Mouse (Mus musculus): Measurements from ENCODE around the gene Pgf. TPM values are rescaled to one million over a fixed set of nuclear protein-coding genes. Genes with fewer than 3 reads are reported as not detected.
"Not testable (repeated sequence)": the region's sequence is repeated elsewhere in the genome, so short reads cannot be mapped to it uniquely, and the experiment has no call there.

Gene Pgf
- polyA plus RNA-seq, 1 experiment from 2014 or later: 12.6 TPM

DNA sequence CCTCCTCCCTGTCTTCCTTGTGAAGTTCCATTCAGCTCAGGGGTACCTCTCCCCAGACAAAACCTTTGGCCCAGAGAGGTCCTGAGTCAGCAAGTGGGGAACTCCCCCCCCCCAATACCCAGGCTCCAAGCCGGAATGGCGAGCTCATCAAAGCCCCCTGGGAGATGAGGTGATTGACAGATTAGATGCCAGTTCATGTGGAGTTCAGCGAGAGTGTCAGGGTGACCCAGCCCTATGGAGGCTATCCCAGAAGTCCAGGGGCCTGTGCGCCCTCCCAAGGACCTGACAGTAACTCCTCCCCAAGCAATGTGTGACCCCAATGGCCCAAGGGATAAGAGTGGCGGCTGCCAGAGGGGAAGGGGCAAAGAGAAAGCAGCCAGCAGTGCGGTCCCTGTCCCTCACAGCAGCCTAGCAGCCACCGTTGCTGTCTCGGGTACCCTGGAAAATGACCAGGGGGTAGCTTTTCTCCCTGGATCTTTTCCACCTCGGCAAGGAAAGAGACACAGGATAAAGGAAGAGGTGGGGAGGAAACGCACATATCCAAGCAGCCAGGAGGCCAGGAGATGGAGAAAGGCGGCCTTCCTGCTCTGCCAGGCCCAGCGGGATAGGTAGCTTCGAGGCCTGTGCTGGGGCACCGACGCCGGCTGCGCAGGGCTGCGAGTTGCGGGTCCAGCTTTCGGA is 27.1 kb downstream of the Pgf start:
- Histone ChIP-seq H3K4me3 (peak overlapping the region; percentile 56), H3K27ac (replicated peaks) (peak overlapping the region; percentile 54; the same call in 1 of the 2 replicates), H3K4me2 (peak overlapping the region; percentile 72), H3K9ac (peak overlapping the region; percentile 85), H3K9me3 (no peaks in the 10 kb centered on the region), H3K4me1 (replicated peaks) (peaks cover 29% of the 10 kb centered on the region), H3K36me3 (peaks cover 5% of the 10 kb centered on the region; the same call in 1 of the 2 replicates), H3K27me3 (no peaks in the 10 kb centered on the region)
- ATAC-seq (ENCODE audit: low read depth): peak; percentile 12; the same call in 1 of the 2 replicates
- 6% methylated on average over 20 of the region's 20 CpGs for WGBS

GRCm38 (mm10) chr12:85146881-85147280 is 30.7 kb downstream of the Pgf start:
- H3K27ac ChIP-seq (replicated peaks): no peak overlapping the region
- ATAC-seq (ENCODE audit: low read depth): no peak
- no peak overlapping the region for H3K9ac ChIP-seq
- no peaks in the 10 kb centered on the region for H3K9me3 ChIP-seq
- peaks cover 30% of the 10 kb centered on the region for H3K4me1 ChIP-seq (replicated peaks)
- peaks cover 15% of the 10 kb centered on the region for H3K36me3 ChIP-seq
- no peak overlapping the region for H3K4me3 ChIP-seq
- 86% methylated on average over 9 of the region's 9 CpGs for WGBS
- no peak overlapping the region for H3K4me2 ChIP-seq
- no peaks in the 10 kb centered on the region for H3K27me3 ChIP-seq

DNA sequence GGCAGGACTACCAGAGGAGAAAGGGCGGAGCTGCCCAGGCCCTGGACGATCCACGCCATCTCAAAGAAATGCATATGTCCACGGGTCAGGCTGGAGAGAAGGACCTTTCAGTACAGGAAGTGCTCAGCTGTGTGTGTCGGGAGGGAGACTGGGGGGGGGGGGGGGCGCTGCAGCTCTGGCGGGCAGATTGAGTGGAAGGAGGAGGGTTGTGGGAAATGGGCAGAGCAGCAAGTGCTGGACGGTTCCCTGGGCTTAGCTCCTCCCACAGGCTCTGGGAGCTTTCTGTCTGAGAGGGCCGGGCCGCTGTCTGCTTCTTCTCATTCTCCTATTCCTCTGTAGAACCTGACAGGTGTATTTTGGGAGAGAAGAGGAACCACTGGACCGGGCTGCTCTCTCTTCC is 31.2 kb downstream of the Pgf start:
- WGBS: 43% methylated on average over 9 of the region's 11 CpGs
- ATAC-seq (ENCODE audit: low read depth): no peak
- Histone ChIP-seq H3K27ac (replicated peaks) (no peak overlapping the region), H3K4me2 (no peak overlapping the region), H3K36me3 (peaks cover 17% of the 10 kb centered on the region), H3K4me1 (replicated peaks) (peaks cover 30% of the 10 kb centered on the region), H3K9ac (no peak overlapping the region), H3K27me3 (no peaks in the 10 kb centered on the region), H3K4me3 (no peak overlapping the region), H3K9me3 (no peaks in the 10 kb centered on the region)

- no peak overlapping the region for H3K4me2 ChIP-seq
- H3K9ac ChIP-seq: no peak overlapping the region
- no peaks in the 10 kb centered on the region for H3K27me3 ChIP-seq
- 63% methylated on average over 9 of the region's 9 CpGs for WGBS
- H3K9me3 ChIP-seq: no peaks in the 10 kb centered on the region
- ATAC-seq (ENCODE audit: low read depth): no peak
- H3K4me1 ChIP-seq (replicated peaks): peaks cover 26% of the 10 kb centered on the region
- no peak overlapping the region for H3K27ac ChIP-seq (replicated peaks)
- peaks cover 17% of the 10 kb centered on the region for H3K36me3 ChIP-seq
- H3K4me3 ChIP-seq: no peak overlapping the region
Observed at GRCm38 (mm10) chr12:85145630-85146029, 32.0 kb downstream of the Pgf start.

GRCm38 (mm10) chr12:85144821-85145220 is 32.8 kb downstream of the Pgf start:
- Histone ChIP-seq H3K27me3 (no peaks in the 10 kb centered on the region), H3K4me1 (replicated peaks) (peaks cover 18% of the 10 kb centered on the region), H3K36me3 (peaks cover 17% of the 10 kb centered on the region), H3K4me2 (no peak overlapping the region), H3K27ac (replicated peaks) (no peak overlapping the region), H3K9me3 (no peaks in the 10 kb centered on the region), H3K9ac (no peak overlapping the region), H3K4me3 (no peak overlapping the region)
- no peak for ATAC-seq (ENCODE audit: low read depth)
- 83% methylated on average over 4 of the region's 4 CpGs for WGBS

- not testable (repeated sequence) for H3K4me2 ChIP-seq; H3K9ac ChIP-seq; H3K4me3 ChIP-seq; H3K27me3 ChIP-seq; H3K9me3 ChIP-seq; ATAC-seq (ENCODE audit: low read depth); H3K27ac ChIP-seq (replicated peaks)
- H3K36me3 ChIP-seq: peaks cover 18% of the 10 kb centered on the region
- peaks cover 12% of the 10 kb centered on the region for H3K4me1 ChIP-seq (replicated peaks)
- 79% methylated on average over 2 of the region's 2 CpGs for WGBS
Observed at GRCm38 (mm10) chr12:85144276-85144675, 33.3 kb downstream of the Pgf start.

GRCm38 (mm10) chr12:85142803-85143202 is 34.8 kb downstream of the Pgf start:
- 24% methylated on average over 4 of the region's 4 CpGs for WGBS
- H3K9me3 ChIP-seq: no peaks in the 10 kb centered on the region
- no peak overlapping the region for H3K27ac ChIP-seq (replicated peaks)

DNA sequence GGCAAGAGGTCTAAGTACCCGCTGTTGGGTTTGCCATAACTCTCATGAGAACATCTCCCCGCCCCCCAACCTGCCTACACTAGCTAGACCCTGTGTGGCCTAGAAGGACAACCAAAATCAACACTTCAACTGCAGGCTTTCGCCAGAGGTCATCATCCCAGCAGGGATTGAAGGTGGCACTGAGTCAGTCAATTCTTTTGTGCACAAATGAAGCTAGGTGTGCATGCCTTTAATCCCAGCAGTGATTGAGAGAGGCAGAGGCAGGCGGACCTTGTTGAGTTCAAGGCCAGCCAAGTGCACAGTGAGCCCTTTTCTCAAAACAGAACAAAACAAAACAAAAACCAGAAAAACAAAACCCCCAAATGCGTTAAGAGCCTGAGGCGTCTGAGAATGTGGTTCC is 36.5 kb downstream of the Pgf start:
- 81% methylated on average over 6 of the region's 6 CpGs for WGBS
- Histone ChIP-seq H3K27ac (replicated peaks) (no peak overlapping the region), H3K36me3 (peaks cover 31% of the 10 kb centered on the region), H3K9ac (no peak overlapping the region), H3K9me3 (no peaks in the 10 kb centered on the region), H3K4me2 (no peak overlapping the region), H3K4me1 (replicated peaks) (peaks cover 7% of the 10 kb centered on the region), H3K27me3 (0 out of 2 replicates have a peak, but pooled peaks cover 2% of the 10 kb centered on the region), H3K4me3 (no peak overlapping the region)
- no peak for ATAC-seq (ENCODE audit: low read depth)

More at GRCm38 (mm10) chr12:85142803-85143202, 34.8 kb downstream of the Pgf start:
- Histone ChIP-seq H3K4me2 (no peak overlapping the region), H3K36me3 (peaks cover 30% of the 10 kb centered on the region), H3K4me3 (no peak overlapping the region), H3K9ac (no peak overlapping the region), H3K4me1 (replicated peaks) (peaks cover 12% of the 10 kb centered on the region), H3K27me3 (0 out of 2 replicates have a peak, but pooled peaks cover 2% of the 10 kb centered on the region)
- 0 out of 2 replicates have a peak, but pooled peaks have one; percentile 52 for ATAC-seq (ENCODE audit: low read depth)

DNA sequence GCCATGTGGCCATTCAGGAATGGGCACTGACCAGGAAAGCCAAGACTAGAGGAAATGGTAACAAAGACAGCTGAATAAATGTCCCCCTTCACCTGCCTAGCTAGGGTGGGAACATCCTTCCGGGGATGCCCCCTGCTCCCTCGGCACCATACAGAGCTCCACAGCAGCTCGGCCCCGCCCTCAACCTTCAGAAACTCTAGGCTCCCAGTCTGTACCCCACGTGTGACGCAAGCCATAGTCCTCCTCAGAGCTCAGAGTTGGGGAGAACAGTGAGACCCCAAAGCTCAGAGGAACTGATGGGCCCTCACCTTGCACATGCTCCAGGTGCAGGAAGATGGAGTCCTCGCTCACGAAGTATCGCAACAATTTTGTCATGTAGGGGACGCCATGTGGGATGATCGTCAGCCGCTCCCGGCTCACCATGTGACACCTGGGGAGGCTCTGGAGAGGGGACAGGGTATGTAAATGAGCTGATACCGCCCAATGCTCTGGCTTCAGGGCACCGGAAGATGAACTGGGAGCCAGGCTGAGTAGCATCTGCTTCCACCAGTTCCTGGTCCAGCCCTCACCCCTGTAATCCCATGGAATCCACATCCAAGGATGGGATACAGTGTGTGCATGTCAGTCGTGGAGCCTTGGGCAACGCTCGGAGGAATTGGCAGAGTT is 37.4 kb downstream of the Pgf start:
- ATAC-seq (ENCODE audit: low read depth): no peak
- Histone ChIP-seq H3K4me3 (no peak overlapping the region), H3K36me3 (peaks cover 40% of the 10 kb centered on the region), H3K4me2 (no peak overlapping the region), H3K27me3 (0 out of 2 replicates have a peak, but pooled peaks cover 2% of the 10 kb centered on the region), H3K9ac (no peak overlapping the region), H3K27ac (replicated peaks) (no peak overlapping the region), H3K9me3 (no peaks in the 10 kb centered on the region), H3K4me1 (replicated peaks) (no peaks in the 10 kb centered on the region)
- WGBS: 48% methylated on average over 18 of the region's 18 CpGs

DNA sequence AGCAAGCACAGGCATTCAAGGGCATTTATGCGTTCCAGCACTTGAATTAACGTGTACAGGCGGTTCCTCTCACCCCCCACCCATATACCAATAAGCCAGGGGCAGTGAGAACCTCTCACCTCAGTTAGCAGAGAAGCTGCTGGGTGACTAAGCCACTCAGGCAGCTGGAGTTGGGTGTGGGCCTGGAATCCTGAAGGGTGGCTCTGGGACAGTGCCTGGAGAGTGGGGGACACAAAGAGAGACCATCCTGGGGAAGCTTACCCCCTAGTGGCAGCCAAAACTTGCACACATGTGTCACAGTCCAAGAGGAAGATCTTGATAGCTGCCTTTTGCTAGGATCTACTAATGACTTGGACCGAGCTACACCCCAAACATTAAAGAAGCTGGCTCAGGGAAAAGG is 41.0 kb downstream of the Pgf start:
- no peak for ATAC-seq (ENCODE audit: low read depth)
- Histone ChIP-seq H3K36me3 (peaks cover 59% of the 10 kb centered on the region), H3K4me1 (replicated peaks) (no peaks in the 10 kb centered on the region), H3K4me3 (no peak overlapping the region), H3K27ac (replicated peaks) (no peak overlapping the region), H3K9me3 (no peaks in the 10 kb centered on the region), H3K9ac (no peak overlapping the region), H3K4me2 (no peak overlapping the region), H3K27me3 (0 out of 2 replicates have a peak, but pooled peaks cover 2% of the 10 kb centered on the region)
- WGBS: 83% methylated on average over 4 of the region's 4 CpGs

DNA sequence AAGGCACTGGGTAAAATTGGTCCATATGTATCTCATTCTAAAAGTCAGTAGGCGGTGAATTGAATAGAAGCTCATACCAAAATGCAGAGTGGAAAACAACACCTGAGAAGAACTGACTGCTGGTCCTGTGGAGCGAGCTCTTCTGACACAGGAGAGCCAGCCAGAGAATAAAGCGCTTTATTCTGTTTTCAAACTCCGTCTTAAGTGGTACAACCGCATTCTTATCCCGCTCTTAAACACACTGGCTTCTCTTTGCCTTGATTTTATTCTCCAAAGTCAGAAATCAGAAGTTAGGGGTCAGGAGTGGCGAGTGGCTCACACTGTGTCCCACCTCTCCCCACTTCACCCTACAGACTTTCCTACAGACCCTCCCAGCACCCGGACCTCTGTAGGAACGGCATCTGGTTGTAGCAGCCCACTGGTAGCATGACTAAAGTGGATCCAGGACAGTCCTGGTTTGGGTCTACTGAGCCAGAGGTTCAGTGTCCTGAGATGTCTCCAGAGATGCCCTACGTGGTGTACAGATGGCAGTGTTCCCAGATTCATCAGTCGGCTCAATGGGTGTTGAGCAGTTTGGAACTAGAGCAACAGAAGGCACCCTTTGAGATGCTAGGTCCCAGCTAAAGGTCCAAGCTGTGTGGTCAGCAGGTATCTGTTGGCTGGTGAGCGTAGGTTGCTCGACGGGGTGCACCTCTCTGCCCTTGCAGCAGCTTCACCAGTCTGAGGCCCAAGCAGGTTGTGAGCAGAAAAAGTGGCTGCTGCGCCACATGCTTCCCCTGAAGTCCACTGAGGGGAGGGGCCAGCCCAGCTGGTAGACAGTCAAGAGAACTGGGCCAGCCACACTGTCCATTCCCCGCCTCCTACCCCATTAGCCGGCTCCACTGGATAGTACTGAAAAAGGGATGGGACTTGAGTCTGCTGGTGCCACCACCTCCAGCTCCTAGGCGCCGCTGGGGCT is 41.8 kb downstream of the Pgf start:
- no peak for ATAC-seq (ENCODE audit: low read depth)
- 82% methylated on average over 19 of the region's 19 CpGs for WGBS

More for the DNA sequence above, 41.8 kb downstream of the Pgf start:
- no peak overlapping the region for H3K4me2 ChIP-seq
- no peaks in the 10 kb centered on the region for H3K4me1 ChIP-seq (replicated peaks)
- 0 out of 2 replicates have a peak, but pooled peaks cover 2% of the 10 kb centered on the region for H3K27me3 ChIP-seq
- H3K36me3 ChIP-seq: peaks cover 66% of the 10 kb centered on the region
- no peak overlapping the region for H3K4me3 ChIP-seq
- no peak overlapping the region for H3K9ac ChIP-seq
- H3K27ac ChIP-seq (replicated peaks): no peak overlapping the region
- no peaks in the 10 kb centered on the region for H3K9me3 ChIP-seq
